ENCODE assay signal across 14 mouse cellular contexts in the genomic region with DNA sequence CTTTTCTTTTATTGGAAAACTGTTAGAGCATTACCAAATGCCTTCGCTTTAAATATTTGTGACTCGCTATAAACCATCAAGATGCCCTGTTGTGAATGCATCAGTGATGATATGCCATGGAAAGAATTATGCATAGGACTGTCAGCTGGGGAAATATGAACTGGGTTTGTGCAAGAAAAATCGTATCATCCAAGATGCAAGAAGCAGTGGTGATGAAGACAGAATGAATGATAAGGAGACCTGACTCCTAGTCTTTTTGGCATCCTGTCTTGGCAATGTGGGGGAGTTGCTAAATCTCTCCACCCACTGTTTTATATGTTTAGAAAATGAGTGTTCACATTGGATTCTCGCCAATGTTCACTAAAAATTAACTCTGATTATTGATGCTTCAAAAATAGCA.
"Had no signal": no experiment of that assay in that cellular context is flagged by ENCODE, and none has a peak within 500 bp of the region (broad histone marks: within the 10 kb centered on the region; RNA-seq: fewer than 3 reads in every experiment).

No protein-coding gene starts in this region.

- H3K4me1 ChIP-seq: midbrain, embryonic 10.5 days; midbrain, embryonic 12.5 days; neural tube, embryonic 13.5 days; stomach, embryonic 15.5 days had no signal

- DNase-seq: lung, adult 2 months; lung, postnatal 10 days; lung, postnatal 4 days; midbrain, embryonic 14.5 days; right cerebral cortex, postnatal 14 days; thymus, adult 2 months; thymus, postnatal 25 days; thymus, postnatal 4 days had no signal

- H3K36me3 ChIP-seq: midbrain, embryonic 10.5 days; midbrain, embryonic 12.5 days; neural tube, embryonic 13.5 days; stomach, embryonic 15.5 days had no signal

- H3K27ac ChIP-seq: midbrain, embryonic 10.5 days; midbrain, embryonic 12.5 days; neural tube, embryonic 13.5 days; stomach, embryonic 15.5 days; stomach, postnatal 0 days had no signal

- H3K4me3 ChIP-seq: midbrain, embryonic 10.5 days; midbrain, embryonic 12.5 days; myocyte; neural tube, embryonic 13.5 days; stomach, embryonic 15.5 days had no signal

- H3K27me3 ChIP-seq: midbrain, embryonic 12.5 days; neural tube, embryonic 13.5 days; stomach, embryonic 15.5 days had no signal

- H3K9ac ChIP-seq: midbrain, embryonic 12.5 days; neural tube, embryonic 13.5 days; stomach, embryonic 15.5 days had no signal

- H3K9me3 ChIP-seq: midbrain, embryonic 10.5 days; midbrain, embryonic 12.5 days; neural tube, embryonic 13.5 days; stomach, embryonic 15.5 days had no signal
